Mouse (Mus musculus) granulocyte monocyte progenitor cell, adult 5-6 weeks (primary cell): Measurements from ENCODE around the gene Eapp. TPM values are rescaled to one million over a fixed set of nuclear protein-coding genes. Genes with fewer than 3 reads are reported as not detected.
"Not testable (repeated sequence)": the region's sequence is repeated elsewhere in the genome, so short reads cannot be mapped to it uniquely, and the experiment has no call there.

Source experiments
- ATAC-seq: replicated peaks from 2 replicates; pipeline ENCODE4 v1.8.0; 2016; ENCODE audit warnings: mild to moderate bottlenecking, moderate TSS enrichment, inconsistent platforms; ENCODE audit not compliant: poor library complexity, severe bottlenecking
- total RNA-seq, 2 experiments: library from RNA; stranded (forward) in 1 of 2; stranded (reverse) in 1 of 2; fragments of 200-712, 200-1000 nt in 1 of 2; fragments of >200 nt in 1 of 2; fragmentation: Nextera tagmentation in 1 of 2; gene quantifications; 2 replicates each; pipeline ENCODE4 v1.2.3; 2014 to 2017

The Eapp gene
- 49.9 and 62.1 TPM in 2 replicates for total RNA-seq (2014; fragmentation: Nextera tagmentation)
- 50.8 and 73.5 TPM in 2 replicates for total RNA-seq (2017)

DNA sequence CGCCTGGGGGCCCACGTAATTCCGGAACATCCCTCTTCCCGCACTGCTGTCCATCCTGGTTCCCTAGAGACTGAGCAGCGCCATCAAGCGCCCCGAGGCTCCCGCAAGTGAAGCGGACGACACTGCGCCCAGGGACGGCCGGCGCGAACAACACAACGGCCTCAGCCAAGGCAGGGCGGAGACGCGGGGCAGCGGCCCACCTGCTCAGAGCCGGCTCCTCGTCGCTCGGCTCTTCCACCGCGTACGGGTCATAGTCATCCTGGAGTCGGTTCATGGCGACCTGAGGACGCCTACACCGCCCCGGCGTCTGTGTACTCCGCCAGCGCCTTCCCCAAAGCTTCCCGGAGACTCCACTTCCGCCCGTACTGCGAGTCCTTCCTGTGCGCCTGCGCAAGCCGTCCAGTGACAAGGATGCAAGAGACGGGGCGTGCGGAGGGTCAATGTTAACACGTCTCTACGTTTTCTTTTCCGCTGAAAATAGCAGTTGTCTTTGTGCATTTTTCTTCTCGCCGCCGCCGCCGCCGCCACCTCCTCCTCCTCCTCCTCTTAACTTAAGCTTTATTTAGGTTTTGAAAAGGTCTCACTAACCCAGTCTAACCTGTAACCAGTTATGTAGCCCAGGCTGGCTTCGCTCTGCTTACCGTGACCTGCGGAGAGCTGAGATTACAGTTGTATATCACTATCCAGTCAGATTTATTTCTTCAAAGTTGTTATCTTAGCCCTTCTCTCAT is at the start of gene Eapp:
Gene Eapp (minus strand): TSS at position 387 of the 731 bp plus-strand sequence.
- peak; percentile 77 for ATAC-seq

DNA sequence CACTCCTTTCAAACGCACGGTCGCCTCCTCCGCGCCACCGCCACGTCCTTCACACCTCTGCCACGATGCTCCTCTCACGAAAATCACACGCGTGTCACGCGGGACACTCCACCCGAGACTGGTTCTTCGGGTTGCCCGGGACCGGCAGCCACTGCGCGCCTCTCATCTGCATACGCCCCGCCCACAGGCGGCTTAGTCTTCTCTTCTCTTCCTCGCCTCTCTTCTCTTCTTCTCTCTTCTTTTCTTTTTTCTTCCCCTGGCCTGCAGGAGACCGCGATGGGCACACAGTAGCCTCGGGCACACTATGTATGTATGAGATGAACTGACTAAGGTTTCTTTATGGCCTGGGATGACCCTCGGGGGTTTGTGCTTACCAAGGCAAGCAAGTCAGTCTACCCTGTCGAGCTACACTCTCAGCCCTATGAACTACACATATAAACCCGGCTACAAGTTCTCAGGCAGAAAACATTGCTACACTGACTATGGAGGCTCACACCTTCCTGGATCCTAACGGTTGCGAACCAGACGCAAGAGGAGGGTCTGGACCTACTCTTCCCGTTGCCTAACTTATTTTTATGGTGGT is 43.1 kb upstream of the Eapp start:
- peak; percentile 7 for ATAC-seq

DNA sequence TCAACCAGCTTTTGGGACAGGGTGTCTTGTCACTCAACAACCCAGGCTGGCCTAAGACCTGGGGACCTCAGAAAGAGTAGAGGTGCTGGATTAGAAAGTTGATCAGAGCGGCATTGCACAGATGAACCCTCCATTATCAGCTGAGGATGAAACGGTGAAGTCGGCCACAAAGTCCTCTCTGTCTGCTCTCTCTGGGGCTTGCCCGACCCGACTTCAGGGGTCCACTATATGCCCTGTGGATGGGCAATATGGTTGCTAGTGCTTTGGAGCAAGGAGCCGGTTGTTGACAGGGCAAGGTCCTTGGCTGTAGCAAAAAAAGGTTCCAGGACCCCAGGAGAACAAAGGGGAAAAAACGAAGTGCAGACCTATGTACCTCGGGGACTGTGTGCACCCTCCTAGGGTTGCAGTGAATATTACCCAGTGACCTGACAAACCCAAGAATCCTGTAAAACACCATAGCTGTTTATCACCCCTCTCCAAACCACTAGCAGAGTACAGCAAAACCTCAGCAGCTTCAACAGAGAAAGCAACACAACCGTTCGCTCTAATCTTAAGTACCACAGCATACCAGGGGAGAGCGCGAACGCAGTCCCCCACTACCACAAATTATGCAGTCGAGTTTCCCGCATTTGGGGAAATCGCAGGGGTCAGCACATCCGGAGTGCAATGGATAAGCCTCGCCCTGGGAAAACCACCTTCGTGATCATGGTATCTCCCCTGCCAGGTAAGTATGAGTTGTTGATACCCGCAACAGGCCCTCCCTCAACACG is 42.4 kb upstream of the Eapp start:
- ATAC-seq = peak; percentile 47

DNA sequence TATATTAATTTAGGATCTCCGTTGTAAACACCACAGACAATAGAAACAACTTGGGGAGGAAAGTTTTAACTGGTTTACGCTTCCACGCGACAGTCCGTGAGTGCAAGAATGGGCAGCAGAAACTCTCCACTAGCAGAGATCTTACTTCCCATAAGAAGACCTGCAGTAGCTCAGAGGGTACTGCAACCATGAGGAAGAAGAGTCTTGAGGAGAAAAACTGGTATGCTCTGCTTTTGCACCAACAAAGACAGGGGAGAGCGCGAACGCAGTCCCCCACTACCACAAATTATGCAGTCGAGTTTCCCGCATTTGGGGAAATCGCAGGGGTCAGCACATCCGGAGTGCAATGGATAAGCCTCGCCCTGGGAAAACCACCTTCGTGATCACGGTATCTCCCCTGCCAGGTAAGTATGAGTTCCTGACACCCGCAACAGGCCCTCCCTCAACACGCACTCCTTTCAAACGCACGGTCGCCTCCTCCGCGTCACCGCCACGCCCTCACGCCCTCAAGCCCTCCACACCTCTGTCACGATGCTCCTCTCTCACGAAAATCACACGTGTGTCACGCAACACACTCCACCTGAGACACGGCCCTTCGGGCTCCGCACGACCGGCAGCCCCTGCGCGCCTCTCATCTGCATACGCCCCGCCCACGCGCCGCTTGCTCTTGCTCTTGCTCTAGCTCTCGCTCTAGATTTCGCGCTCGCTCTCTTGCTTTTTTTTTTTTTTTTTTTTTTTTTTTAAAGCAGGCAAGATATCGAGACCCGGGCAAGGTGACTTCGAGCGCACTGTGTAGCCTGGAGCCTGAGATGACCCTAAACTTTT is 38.8 kb upstream of the Eapp start:
- peak; percentile 18 for ATAC-seq

DNA sequence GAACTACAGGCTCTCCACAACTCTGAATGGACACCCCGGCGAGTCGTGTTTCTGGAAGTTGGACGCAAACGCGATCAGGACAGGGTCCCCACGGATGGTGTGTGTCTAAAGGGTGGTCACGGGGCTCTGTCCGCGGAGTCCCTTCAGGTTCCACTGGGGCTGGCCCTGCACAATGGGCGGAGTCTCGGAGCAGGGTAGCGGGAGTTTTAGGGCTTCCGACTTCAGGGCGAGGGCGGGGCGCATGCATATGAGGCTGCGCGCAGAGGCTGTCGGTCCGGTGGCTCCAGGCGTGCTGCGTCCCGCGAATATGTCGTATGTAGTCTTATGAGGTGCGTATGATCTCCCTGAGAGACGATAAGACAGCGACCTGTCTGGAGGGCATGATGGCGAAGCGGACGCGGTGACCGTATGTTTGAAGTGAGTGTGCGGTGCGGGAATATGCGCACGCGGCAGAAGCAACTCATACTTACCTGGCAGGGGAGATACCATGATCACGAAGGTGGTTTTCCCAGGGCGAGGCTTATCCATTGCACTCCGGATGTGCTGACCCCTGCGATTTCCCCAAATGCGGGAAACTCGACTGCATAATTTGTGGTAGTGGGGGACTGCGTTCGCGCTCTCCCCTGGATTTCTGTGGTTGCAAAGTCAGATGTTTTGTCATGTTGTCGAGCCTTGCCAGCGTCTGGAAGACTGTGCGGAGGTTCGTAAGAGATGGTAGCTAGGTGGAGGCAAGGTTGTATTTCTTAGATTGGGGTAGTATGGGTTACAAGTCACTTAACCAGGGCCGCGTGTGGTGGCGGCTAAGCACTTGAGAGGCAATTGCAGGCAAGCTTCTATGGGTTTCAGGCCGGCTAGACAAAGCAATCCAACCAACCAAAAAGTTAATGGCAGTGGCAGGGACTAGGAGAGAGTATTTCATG is 33.7 kb upstream of the Eapp start:
- ATAC-seq = peak; percentile 65

DNA sequence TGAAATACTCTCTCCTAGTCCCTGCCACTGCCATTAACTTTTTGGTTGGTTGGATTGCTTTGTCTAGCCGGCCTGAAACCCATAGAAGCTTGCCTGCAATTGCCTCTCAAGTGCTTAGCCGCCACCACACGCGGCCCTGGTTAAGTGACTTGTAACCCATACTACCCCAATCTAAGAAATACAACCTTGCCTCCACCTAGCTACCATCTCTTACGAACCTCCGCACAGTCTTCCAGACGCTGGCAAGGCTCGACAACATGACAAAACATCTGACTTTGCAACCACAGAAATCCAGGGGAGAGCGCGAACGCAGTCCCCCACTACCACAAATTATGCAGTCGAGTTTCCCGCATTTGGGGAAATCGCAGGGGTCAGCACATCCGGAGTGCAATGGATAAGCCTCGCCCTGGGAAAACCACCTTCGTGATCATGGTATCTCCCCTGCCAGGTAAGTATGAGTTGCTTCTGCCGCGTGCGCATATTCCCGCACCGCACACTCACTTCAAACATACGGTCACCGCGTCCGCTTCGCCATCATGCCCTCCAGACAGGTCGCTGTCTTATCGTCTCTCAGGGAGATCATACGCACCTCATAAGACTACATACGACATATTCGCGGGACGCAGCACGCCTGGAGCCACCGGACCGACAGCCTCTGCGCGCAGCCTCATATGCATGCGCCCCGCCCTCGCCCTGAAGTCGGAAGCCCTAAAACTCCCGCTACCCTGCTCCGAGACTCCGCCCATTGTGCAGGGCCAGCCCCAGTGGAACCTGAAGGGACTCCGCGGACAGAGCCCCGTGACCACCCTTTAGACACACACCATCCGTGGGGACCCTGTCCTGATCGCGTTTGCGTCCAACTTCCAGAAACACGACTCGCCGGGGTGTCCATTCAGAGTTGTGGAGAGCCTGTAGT is 23.4 kb upstream of the Eapp start:
- ATAC-seq = peak; percentile 64

DNA sequence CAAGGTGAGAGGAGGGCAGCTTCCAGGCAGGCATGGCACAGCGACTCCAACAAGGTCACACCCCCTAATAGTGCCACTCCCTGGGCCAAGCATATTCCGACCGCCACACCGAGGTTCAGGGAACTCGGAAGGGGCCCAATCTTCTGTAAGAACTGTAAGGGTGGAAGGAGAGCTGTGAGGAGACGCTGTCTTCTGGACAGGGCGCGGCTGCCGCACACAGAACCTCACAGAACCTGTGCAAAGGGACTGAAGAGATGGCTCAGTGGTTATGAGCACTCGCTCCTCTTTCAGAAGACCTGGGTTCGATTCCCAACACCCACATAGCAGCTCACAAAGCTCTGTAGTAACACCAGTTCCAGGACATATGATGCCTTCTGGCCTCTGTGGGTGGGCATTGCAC is 21.8 kb upstream of the Eapp start:
- ATAC-seq = not testable (repeated sequence)

DNA sequence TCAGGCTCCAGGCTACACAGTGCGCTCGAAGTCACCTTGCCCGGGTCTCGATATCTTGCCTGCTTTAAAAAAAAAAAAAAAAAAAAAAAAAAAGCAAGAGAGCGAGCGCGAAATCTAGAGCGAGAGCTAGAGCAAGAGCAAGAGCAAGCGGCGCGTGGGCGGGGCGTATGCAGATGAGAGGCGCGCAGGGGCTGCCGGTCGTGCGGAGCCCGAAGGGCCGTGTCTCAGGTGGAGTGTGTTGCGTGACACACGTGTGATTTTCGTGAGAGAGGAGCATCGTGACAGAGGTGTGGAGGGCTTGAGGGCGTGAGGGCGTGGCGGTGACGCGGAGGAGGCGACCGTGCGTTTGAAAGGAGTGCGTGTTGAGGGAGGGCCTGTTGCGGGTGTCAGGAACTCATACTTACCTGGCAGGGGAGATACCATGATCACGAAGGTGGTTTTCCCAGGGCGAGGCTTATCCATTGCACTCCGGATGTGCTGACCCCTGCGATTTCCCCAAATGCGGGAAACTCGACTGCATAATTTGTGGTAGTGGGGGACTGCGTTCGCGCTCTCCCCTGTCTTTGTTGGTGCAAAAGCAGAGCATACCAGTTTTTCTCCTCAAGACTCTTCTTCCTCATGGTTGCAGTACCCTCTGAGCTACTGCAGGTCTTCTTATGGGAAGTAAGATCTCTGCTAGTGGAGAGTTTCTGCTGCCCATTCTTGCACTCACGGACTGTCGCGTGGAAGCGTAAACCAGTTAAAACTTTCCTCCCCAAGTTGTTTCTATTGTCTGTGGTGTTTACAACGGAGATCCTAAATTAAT is 18.3 kb upstream of the Eapp start:
- peak; percentile 16 for ATAC-seq

DNA sequence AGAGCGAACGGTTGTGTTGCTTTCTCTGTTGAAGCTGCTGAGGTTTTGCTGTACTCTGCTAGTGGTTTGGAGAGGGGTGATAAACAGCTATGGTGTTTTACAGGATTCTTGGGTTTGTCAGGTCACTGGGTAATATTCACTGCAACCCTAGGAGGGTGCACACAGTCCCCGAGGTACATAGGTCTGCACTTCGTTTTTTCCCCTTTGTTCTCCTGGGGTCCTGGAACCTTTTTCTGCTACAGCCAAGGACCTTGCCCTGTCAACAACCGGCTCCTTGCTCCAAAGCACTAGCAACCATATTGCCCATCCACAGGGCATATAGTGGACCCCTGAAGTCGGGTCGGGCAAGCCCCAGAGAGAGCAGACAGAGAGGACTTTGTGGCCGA is 14.8 kb upstream of the Eapp start:
- peak; percentile 52 for ATAC-seq

DNA sequence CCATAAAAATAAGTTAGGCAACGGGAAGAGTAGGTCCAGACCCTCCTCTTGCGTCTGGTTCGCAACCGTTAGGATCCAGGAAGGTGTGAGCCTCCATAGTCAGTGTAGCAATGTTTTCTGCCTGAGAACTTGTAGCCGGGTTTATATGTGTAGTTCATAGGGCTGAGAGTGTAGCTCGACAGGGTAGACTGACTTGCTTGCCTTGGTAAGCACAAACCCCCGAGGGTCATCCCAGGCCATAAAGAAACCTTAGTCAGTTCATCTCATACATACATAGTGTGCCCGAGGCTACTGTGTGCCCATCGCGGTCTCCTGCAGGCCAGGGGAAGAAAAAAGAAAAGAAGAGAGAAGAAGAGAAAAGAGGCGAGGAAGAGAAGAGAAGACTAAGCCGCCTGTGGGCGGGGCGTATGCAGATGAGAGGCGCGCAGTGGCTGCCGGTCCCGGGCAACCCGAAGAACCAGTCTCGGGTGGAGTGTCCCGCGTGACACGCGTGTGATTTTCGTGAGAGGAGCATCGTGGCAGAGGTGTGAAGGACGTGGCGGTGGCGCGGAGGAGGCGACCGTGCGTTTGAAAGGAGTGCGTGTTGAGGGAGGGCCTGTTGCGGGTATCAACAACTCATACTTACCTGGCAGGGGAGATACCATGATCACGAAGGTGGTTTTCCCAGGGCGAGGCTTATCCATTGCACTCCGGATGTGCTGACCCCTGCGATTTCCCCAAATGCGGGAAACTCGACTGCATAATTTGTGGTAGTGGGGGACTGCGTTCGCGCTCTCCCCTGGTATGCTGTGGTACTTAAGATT is 14.2 kb upstream of the Eapp start:
- ATAC-seq = peak; percentile 7

DNA sequence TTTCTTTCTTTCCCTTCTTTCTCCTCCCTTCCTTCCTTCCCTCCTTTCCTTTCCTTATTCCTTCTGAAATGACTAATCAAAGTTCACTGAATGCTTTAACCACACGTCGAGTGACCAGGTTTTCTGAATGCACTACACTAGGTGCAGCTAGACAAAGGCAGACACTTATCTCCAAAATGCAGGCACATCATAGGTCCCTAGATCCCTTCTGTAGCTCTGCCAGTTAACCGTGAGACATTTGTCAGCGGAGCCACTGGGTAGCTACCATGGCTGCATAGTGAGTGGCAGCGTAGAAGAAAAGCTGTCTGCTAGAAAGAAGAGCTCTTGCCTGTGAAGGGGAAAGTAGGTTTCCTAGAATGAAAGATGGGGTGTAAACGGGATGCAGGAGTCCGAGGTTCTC is 3.7 kb upstream of the Eapp start:
- no peak for ATAC-seq

DNA sequence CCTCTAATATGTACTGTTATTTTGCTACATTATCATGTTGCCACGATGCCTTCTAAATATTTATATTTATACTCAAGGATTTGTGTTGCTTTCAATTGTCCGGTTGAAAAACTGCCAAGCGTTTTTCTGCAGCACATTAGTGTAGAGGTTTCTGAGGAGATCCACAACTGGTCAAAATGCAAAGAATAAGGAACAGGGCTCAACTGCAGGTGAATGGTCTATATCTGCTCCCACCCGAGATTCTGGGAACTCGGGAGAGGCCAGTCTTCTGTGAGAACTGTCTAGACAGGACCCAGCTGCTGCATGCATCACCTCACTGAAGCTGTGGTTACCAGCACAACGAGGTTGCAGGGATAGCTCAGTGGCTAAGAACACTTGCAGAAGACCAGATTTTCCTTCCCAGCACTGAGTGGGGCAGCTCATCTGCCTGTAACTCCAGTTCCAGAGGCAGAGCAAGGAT is 2.1 kb upstream of the Eapp start:
- ATAC-seq = peak; percentile 1; the same call in 1 of the 2 replicates

DNA sequence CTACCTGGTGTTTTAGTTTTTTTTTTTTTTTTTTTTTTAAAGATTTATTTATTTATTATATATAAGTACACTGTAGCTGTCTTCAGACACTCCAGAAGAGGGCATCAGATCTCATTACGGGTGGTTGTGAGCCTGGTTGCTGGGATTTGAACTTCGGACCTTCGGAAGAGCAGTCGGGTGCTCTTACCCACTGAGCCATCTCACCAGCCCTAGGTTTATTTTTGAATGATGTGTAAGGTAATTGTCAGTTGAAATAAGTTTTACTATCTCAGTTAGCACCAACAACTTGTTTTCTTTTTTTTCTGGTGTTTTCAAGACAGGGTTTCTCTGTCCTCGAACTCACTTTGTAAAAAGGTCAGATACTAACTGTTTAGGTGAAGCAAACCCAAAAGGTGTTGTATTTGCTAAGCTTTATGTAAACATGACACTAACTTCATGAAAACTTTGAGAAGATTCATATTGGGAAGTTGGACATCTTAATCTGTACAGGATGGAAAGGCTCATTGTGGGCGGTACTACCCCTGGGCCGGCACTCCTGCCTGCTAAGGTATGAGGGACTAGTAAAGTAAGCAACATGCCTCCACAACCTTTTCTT is 1.4 kb upstream of the Eapp start:
- peak; percentile 46 for ATAC-seq

DNA sequence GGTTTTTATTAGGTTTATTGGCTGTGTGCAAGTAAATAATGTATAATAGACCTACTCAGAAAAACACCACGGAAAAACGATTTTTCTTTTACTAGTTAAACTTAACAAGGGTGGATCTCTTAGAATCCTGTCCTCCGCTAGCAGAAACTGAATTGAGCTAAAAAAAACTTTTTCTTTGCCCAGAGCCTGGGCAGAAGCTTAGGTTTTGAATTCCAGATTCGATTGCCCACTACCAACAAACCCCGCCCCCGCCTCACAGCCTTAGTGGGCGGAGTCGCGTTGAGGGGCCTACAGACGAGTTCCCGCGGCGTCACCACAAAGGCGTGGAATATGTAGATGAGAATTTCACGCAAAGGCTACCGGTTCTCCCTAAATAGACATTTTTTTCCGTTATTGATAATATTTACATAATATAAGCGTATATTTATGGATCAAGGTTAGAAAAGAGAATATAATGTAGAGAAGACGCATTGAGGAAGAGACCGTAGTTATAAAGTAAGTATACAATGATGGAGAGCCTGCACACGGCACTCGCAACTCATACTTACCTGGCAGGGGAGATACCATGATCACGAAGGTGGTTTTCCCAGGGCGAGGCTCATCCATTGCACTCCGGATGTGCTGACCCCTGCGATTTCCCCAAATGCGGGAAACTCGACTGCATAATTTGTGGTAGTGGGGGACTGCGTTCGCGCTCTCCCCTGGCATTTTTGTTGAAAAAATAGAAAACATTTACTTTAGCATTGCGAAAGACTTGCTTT is 725 bp upstream of the Eapp start:
- peak; percentile 65 for ATAC-seq

DNA sequence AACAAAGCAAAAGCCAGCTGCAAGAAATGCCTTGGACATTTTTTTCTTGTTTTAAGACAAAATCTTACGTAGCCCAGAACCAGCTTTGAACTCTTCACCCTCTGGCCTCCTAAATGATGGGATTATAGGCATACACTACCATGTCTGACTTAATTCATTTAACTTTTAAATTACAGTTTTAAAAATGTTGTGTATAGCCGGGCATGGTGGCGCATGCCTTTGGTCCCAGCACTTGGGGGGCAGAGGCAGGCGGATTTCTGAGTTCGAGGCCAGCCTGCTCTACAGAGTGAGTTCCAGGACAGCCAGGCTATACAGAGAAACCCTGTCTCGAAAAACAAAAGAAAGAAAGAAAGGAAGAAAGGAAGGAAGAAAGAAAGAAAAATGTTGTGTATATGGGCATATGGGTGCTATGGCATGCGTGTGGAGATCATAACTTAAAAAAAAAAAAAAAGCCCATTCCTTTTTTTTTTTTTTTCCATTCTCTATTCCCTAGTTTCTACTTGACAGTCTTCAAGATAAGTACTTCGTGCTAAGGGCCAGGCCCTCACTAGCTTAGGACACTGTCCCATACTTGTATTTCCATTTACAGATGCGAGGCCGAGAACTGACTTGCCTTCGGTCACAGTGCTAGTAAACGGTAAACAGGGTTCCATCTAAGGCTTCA is 718 bp downstream of the Eapp start:
- no peak for ATAC-seq
